Mouse (Mus musculus) forebrain, embryonic 13.5 days (tissue): ENCODE measurements around the gene Abca4. TPM values are rescaled to one million over a fixed set of nuclear protein-coding genes. Genes with fewer than 3 reads are reported as not detected.
A peak's percentile ranks its signal among the peaks of the same experiment; 100 is the strongest.

Source experiments
- ATAC-seq: fragments of 200-750 bp; cut with Nextera tagmentation; 2 replicates; pipeline ENCODE4 v1.8.0; 2017
- H3K27ac ChIP-seq: fragments of 300-500 bp; sonication (generic); 2 replicates; pipeline ENCODE4 v1.5.1; 2015; ENCODE audit warnings: inconsistent platforms, mild to moderate bottlenecking, moderate library complexity
- H3K27me3 ChIP-seq: fragments of 300-500 bp; sonication (generic); 2 replicates; pipeline ENCODE4 v1.6.1; 2015; ENCODE audit warnings: mild to moderate bottlenecking, inconsistent platforms
- H3K36me3 ChIP-seq: fragments of 300-500 bp; sonication (generic); 2 replicates; pipeline ENCODE4 v1.6.1; 2015; ENCODE audit warnings: mild to moderate bottlenecking, inconsistent platforms; ENCODE audit not compliant: poor library complexity, severe bottlenecking
- H3K4me1 ChIP-seq: fragments of 300-500 bp; sonication (generic); 2 replicates; pipeline ENCODE4 v1.6.1; 2015; ENCODE audit warnings: inconsistent platforms
- H3K4me2 ChIP-seq: fragments of 300-500 bp; sonication (generic); 2 replicates; pipeline ENCODE4 v1.6.1; 2015; ENCODE audit warnings: inconsistent platforms, mild to moderate bottlenecking, moderate library complexity
- H3K4me3 ChIP-seq: fragments of 300-500 bp; sonication (generic); 2 replicates; pipeline ENCODE4 v1.5.1; 2015; ENCODE audit warnings: mild to moderate bottlenecking, inconsistent platforms
- H3K9ac ChIP-seq: fragments of 300-500 bp; sonication (generic); 2 replicates; pipeline ENCODE4 v1.6.1; 2015; ENCODE audit warnings: mild to moderate bottlenecking, inconsistent platforms
- H3K9me3 ChIP-seq: fragments of 300-500 bp; sonication (generic); replicated peaks from 2 replicates; pipeline ENCODE4 v1.6.1; 2016; ENCODE audit warnings: inconsistent platforms
- WGBS: fragments of 180-500 bp; shearing (Covaris S2); methylation state at CpG from one replicate; pipeline ENCODE4 v1.1.7; 2015; 5-methylcytosine and 5-hydroxymethylcytosine counted together
- polyA plus RNA-seq: library from polyadenylated mRNA; unstranded; fragments of >200 nt; fragmentation: Nextera tagmentation; extraction: Ambion mirVana; gene quantifications from 2 replicates; pipeline ENCODE4 v1.2.1, GENCODE M21; 2015

Abca4 gene
- polyA plus RNA-seq, 1 experiment from 2014 or later = 0.92 TPM

- ATAC-seq = no peak
- WGBS = 48% methylated on average over 4 of the region's 4 CpGs
- Histone ChIP-seq H3K4me2 (no peak overlapping the region), H3K27ac (no peak overlapping the region), H3K4me3 (no peak overlapping the region), H3K27me3 (no peaks in the 10 kb centered on the region), H3K4me1 (peaks cover 12% of the 10 kb centered on the region; the same call in 1 of the 2 replicates), H3K36me3 (no peaks in the 10 kb centered on the region), H3K9me3 (no peaks in the 10 kb centered on the region), H3K9ac (no peak overlapping the region)
Measured at GRCm38 (mm10) chr3:122152431-122152830, 108.2 kb downstream of the Abca4 start.

DNA sequence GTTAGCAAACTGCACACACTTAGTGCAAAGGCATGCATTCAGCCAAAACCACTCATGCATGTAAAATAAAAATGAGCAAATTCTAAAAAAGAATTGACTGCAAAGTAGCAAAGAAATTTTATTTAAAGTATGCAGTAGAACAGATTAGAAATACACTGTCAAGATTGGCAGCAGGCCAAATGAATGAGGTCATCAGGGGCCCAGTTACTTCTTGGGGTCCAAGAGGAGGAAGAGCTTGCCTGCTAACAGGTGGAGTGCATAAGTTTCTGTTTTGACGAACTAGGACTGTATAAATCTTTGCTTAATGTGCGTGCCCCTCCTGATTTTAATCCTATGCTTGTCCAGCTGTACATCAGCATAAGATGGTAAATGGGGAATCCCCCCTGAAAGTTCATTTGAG lies 109.8 kb downstream of the Abca4 start:
- WGBS = 63% methylated on average over 2 of the region's 2 CpGs
- H3K27ac ChIP-seq = no peak overlapping the region
- no peaks in the 10 kb centered on the region for H3K36me3 ChIP-seq
- peaks cover 12% of the 10 kb centered on the region; the same call in 1 of the 2 replicates for H3K4me1 ChIP-seq
- H3K4me3 ChIP-seq = no peak overlapping the region
- no peaks in the 10 kb centered on the region for H3K9me3 ChIP-seq
- H3K9ac ChIP-seq = no peak overlapping the region
- H3K4me2 ChIP-seq = no peak overlapping the region
- no peaks in the 10 kb centered on the region for H3K27me3 ChIP-seq
- no peak for ATAC-seq

GRCm38 (mm10) chr3:122159447-122159846 lies 115.2 kb downstream of the Abca4 start:
- WGBS = 89% methylated on average over 1 of the region's 1 CpGs
- no peak overlapping the region for H3K9ac ChIP-seq
- H3K27ac ChIP-seq = no peak overlapping the region
- H3K4me1 ChIP-seq = no peaks in the 10 kb centered on the region
- no peaks in the 10 kb centered on the region for H3K27me3 ChIP-seq
- H3K4me3 ChIP-seq = no peak overlapping the region
- ATAC-seq = no peak
- H3K9me3 ChIP-seq = no peaks in the 10 kb centered on the region
- H3K4me2 ChIP-seq = no peak overlapping the region
- H3K36me3 ChIP-seq = no peaks in the 10 kb centered on the region

GRCm38 (mm10) chr3:122169616-122170178 lies 125.5 kb downstream of the Abca4 start:
- no peak overlapping the region for H3K27ac ChIP-seq
- peaks cover 8% of the 10 kb centered on the region; the same call in 1 of the 2 replicates for H3K4me1 ChIP-seq
- no peaks in the 10 kb centered on the region for H3K36me3 ChIP-seq
- H3K9me3 ChIP-seq = no peaks in the 10 kb centered on the region
- 42% methylated on average over 10 of the region's 10 CpGs for WGBS
- H3K9ac ChIP-seq = no peak overlapping the region
- no peak overlapping the region for H3K4me3 ChIP-seq
- no peak overlapping the region for H3K4me2 ChIP-seq
- H3K27me3 ChIP-seq = peaks cover 6% of the 10 kb centered on the region; the same call in 1 of the 2 replicates
- peak; percentile 3; the same call in 1 of the 2 replicates for ATAC-seq

- H3K4me1 ChIP-seq = peaks cover 8% of the 10 kb centered on the region; the same call in 1 of the 2 replicates
- no peak overlapping the region for H3K9ac ChIP-seq
- H3K27ac ChIP-seq = no peak overlapping the region
- H3K4me2 ChIP-seq = no peak overlapping the region
- no peaks in the 10 kb centered on the region for H3K36me3 ChIP-seq
- WGBS = 84% methylated on average over 10 of the region's 10 CpGs
- H3K9me3 ChIP-seq = no peaks in the 10 kb centered on the region
- ATAC-seq = no peak
- H3K4me3 ChIP-seq = no peak overlapping the region
- peaks cover 6% of the 10 kb centered on the region; the same call in 1 of the 2 replicates for H3K27me3 ChIP-seq
Measured at GRCm38 (mm10) chr3:122170621-122171309, 126.5 kb downstream of the Abca4 start.

DNA sequence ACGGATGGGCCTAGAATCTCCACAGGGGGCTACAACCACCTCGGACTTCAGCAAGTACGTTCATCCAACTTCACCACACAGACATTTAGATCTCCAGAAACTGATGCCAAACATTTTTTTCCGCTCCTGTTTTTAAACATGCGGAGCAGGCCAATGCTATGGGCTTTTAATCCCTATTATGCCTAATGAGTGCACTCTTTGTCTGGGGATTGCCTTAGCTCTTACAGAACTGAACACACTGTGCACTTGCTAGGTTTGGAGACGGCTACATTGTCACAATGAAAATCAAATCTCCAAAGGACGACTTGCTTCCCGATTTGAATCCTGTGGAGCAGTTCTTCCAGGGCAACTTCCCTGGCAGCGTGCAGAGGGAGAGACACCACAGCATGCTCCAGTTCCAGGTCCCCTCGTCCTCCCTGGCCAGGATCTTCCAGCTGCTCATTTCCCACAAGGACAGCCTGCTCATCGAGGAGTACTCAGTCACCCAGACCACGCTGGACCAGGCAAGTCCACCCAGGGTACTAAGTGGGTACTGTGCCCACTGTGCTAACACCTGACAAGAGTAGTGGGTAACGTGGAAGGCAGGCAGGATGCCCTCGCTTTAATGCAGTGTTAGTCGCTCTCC lies 129.4 kb downstream of the Abca4 start:
- H3K27ac ChIP-seq = no peak overlapping the region
- WGBS = 25% methylated on average over 15 of the region's 15 CpGs
- no peaks in the 10 kb centered on the region for H3K9me3 ChIP-seq
- H3K4me1 ChIP-seq = peaks cover 8% of the 10 kb centered on the region; the same call in 1 of the 2 replicates
- no peak; the same call in 1 of the 2 replicates for ATAC-seq
- H3K36me3 ChIP-seq = no peaks in the 10 kb centered on the region
- no peak overlapping the region for H3K4me3 ChIP-seq
- peaks cover 6% of the 10 kb centered on the region; the same call in 1 of the 2 replicates for H3K27me3 ChIP-seq
- H3K4me2 ChIP-seq = no peak overlapping the region
- H3K9ac ChIP-seq = no peak overlapping the region

DNA sequence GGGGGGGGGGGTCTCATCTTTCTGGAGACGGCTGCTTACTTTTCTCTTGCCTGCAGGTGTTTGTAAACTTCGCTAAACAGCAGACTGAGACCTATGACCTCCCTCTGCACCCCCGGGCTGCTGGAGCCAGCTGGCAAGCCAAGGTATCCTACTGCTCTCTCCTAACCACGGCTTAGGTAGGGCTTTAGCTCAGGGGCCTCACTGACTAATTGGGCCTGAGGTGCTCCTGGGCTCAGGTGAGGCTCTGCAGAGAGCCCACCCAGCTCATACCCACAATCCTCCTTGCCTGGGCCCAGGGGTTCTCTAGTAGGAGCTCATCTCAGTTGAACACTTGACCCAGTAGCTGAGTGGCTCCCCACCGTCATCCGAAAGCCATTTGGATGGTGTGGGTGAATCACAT lies 131.8 kb downstream of the Abca4 start:
- H3K27ac ChIP-seq = no peak overlapping the region
- H3K27me3 ChIP-seq = no peaks in the 10 kb centered on the region
- H3K9ac ChIP-seq = no peak overlapping the region
- H3K36me3 ChIP-seq = no peaks in the 10 kb centered on the region
- H3K4me1 ChIP-seq = peaks cover 8% of the 10 kb centered on the region; the same call in 1 of the 2 replicates
- whole genome bisulfite sequencing = 81% methylated on average over 6 of the region's 6 CpGs
- no peak overlapping the region for H3K4me2 ChIP-seq
- H3K9me3 ChIP-seq = no peaks in the 10 kb centered on the region
- H3K4me3 ChIP-seq = no peak overlapping the region
- ATAC-seq = no peak

DNA sequence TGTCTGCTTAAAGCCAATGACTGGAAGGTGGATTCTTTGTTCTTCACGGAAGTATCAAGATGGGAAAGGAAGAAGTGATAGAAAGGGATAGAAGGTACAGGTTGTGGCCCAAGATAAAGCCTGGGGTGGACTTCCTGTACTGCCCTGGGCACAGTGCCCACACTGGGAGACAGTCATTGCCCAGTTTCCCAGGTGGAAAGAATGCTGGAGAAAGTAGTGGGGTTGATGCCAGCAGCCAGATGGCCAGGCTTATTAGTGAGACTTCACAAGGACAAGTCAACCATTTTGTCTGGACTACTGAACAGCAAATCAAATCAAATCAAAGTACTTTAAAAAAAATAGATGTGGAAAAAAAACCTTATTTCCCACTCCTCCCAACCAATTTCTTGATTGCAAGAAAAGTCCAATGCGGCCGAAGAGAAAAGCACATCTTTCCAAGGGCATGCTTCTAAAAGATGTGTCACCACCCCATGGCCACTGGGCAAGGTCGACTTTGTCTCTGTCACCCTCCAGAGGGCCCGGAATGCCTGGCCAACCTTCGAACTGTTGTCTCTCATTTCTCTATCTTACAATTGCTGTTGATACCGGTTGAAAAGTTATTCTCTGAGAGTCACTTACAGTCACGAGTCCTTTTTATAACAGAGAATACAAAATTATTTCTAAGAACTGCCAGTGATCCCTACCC lies 132.6 kb downstream of the Abca4 start:
- H3K9ac ChIP-seq = no peak overlapping the region
- no peaks in the 10 kb centered on the region for H3K9me3 ChIP-seq
- H3K4me3 ChIP-seq = no peak overlapping the region
- H3K4me1 ChIP-seq = peaks cover 8% of the 10 kb centered on the region; the same call in 1 of the 2 replicates
- no peak overlapping the region for H3K27ac ChIP-seq
- H3K4me2 ChIP-seq = no peak overlapping the region
- 88% methylated on average over 8 of the region's 8 CpGs for WGBS
- H3K36me3 ChIP-seq = no peaks in the 10 kb centered on the region
- ATAC-seq = no peak
- no peaks in the 10 kb centered on the region for H3K27me3 ChIP-seq

- Histone ChIP-seq H3K9me3 (no peaks in the 10 kb centered on the region), H3K27ac (no peak overlapping the region), H3K27me3 (no peaks in the 10 kb centered on the region), H3K4me3 (no peak overlapping the region), H3K36me3 (no peaks in the 10 kb centered on the region), H3K9ac (no peak overlapping the region), H3K4me2 (no peak overlapping the region), H3K4me1 (no peaks in the 10 kb centered on the region)
- 54% methylated on average over 11 of the region's 11 CpGs for WGBS
- ATAC-seq = no peak
Measured at GRCm38 (mm10) chr3:122184109-122184508, 139.9 kb downstream of the Abca4 start.

DNA sequence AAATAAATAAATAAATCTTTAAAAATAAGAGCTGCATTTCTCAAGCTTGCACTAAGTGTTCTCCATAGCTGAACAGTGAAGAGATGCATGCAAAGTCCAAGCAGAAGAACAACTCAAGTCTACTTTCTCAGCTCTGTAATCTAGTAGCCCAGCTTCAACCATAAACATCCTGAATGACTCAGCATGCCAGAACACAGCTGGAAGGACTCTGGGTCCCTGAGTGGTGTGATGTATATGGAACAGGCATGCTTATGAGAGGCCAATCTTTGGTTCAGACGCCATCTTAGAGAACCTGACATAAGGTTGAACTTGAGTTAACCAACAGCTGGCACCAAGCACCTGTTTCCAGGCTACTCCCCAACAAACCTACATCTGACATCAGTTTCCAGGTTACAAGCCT lies 142.7 kb downstream of the Abca4 start:
- H3K27ac ChIP-seq = no peak overlapping the region
- no peaks in the 10 kb centered on the region for H3K9me3 ChIP-seq
- H3K9ac ChIP-seq = no peak overlapping the region
- H3K36me3 ChIP-seq = no peaks in the 10 kb centered on the region
- 81% methylated on average over 1 of the region's 1 CpGs for WGBS
- no peaks in the 10 kb centered on the region for H3K4me1 ChIP-seq
- H3K4me3 ChIP-seq = no peak overlapping the region
- no peak for ATAC-seq
- no peak overlapping the region for H3K4me2 ChIP-seq
- no peaks in the 10 kb centered on the region for H3K27me3 ChIP-seq

- H3K4me1 ChIP-seq = peaks cover 8% of the 10 kb centered on the region
- WGBS = 74% methylated on average over 4 of the region's 4 CpGs
- no peaks in the 10 kb centered on the region for H3K27me3 ChIP-seq
- H3K36me3 ChIP-seq = no peaks in the 10 kb centered on the region
- H3K27ac ChIP-seq = no peak overlapping the region
- H3K4me3 ChIP-seq = no peak overlapping the region
- H3K9ac ChIP-seq = no peak overlapping the region
- no peaks in the 10 kb centered on the region for H3K9me3 ChIP-seq
- ATAC-seq = no peak
- H3K4me2 ChIP-seq = no peak overlapping the region
Measured at GRCm38 (mm10) chr3:122196621-122197298, 152.5 kb downstream of the Abca4 start.
